Mouse (Mus musculus) myocyte (in vitro differentiated cells): Measurements from ENCODE around the gene Wfdc15a. TPM values are rescaled to one million over a fixed set of nuclear protein-coding genes. Genes with fewer than 3 reads are reported as not detected.
"Not testable (repeated sequence)": the region's sequence is repeated elsewhere in the genome, so short reads cannot be mapped to it uniquely, and the experiment has no call there.

Source experiments
- H3K27me3 ChIP-seq: one replicate; pipeline ENCODE4 v1.6.1; 2011; ENCODE audit not compliant: control insufficient read depth, insufficient read depth, insufficient read length
- H3K36me3 ChIP-seq: one replicate; pipeline ENCODE4 v1.6.1; 2011; ENCODE audit not compliant: control insufficient read depth, insufficient read depth
- H3K4me2 ChIP-seq: one replicate; pipeline ENCODE4 v1.6.1; 2011; ENCODE audit warnings: low read depth, control low read depth
- H3K4me3 ChIP-seq: one replicate; pipeline ENCODE4 v1.5.1; 2011; ENCODE audit warnings: mild to moderate bottlenecking, control low read depth, moderate library complexity
- H3K79me2 ChIP-seq: one replicate; pipeline ENCODE4 v1.6.1; 2011; ENCODE audit not compliant: control insufficient read depth, insufficient read depth
- H3ac ChIP-seq: one replicate; pipeline ENCODE4 v1.6.1; 2011; ENCODE audit not compliant: control insufficient read depth, insufficient read length
- CEBPB ChIP-seq: IDR thresholded peaks from 2 replicates; pipeline ENCODE4 v1.6.1; 2011; ENCODE audit warnings: mild to moderate bottlenecking, moderate library complexity; ENCODE audit not compliant: poor library complexity, insufficient read depth, severe bottlenecking
- E2F4 ChIP-seq: IDR thresholded peaks from one replicate; pipeline ENCODE4 v1.6.1; 2011; ENCODE audit warnings: mild to moderate bottlenecking, control low read depth, moderate library complexity; ENCODE audit not compliant: insufficient read depth
- MAX ChIP-seq: IDR thresholded peaks from one replicate; pipeline ENCODE4 v1.6.1; 2011; ENCODE audit warnings: low read depth, mild to moderate bottlenecking, control low read depth
- MYOD1 ChIP-seq, 3 experiments: IDR thresholded peaks; one replicate each; pipeline ENCODE4 v1.6.1; 2011; ENCODE audit warnings: control low read depth in 2 of 3, low read depth in 2 of 3, mild to moderate bottlenecking in 2 of 3, moderate library complexity in 1 of 3; ENCODE audit not compliant: insufficient read length in 2 of 3, control insufficient read depth in 1 of 3
- MYOG ChIP-seq, 3 experiments: IDR thresholded peaks; one replicate each; pipeline ENCODE4 v1.6.1; 2011; ENCODE audit warnings: control low read depth in 2 of 3, low read depth in 2 of 3, mild to moderate bottlenecking in 2 of 3; ENCODE audit not compliant: insufficient read length in 2 of 3, control insufficient read depth in 1 of 3, insufficient read depth in 1 of 3
- POLR2A ChIP-seq: IDR thresholded peaks from one replicate; pipeline ENCODE4 v1.6.1; 2011; ENCODE audit warnings: low read depth, mild to moderate bottlenecking, control low read depth, moderate library complexity; ENCODE audit not compliant: insufficient read length
- POLR2AphosphoS2 ChIP-seq: IDR thresholded peaks from one replicate; pipeline ENCODE4 v1.6.1; 2011; ENCODE audit warnings: low read depth, control low read depth; ENCODE audit not compliant: insufficient read length
- REST ChIP-seq: IDR thresholded peaks from one replicate; pipeline ENCODE4 v1.6.1; 2011; ENCODE audit warnings: mild to moderate bottlenecking, control low read depth, moderate library complexity; ENCODE audit not compliant: insufficient read depth, insufficient read length
- SRF ChIP-seq: IDR thresholded peaks from one replicate; pipeline ENCODE4 v1.6.1; 2011; ENCODE audit warnings: low read depth; ENCODE audit not compliant: control insufficient read depth, insufficient read length
- TCF12 ChIP-seq: IDR thresholded peaks from one replicate; pipeline ENCODE4 v1.6.1; 2011; ENCODE audit warnings: mild to moderate bottlenecking, control low read depth; ENCODE audit not compliant: poor library complexity, insufficient read depth, severe bottlenecking
- TCF3 ChIP-seq: IDR thresholded peaks from one replicate; pipeline ENCODE4 v1.6.1; 2011; ENCODE audit warnings: low read depth, control low read depth; ENCODE audit not compliant: insufficient read length
- USF1 ChIP-seq: IDR thresholded peaks from one replicate; pipeline ENCODE4 v1.6.1; 2011; ENCODE audit warnings: low read depth, mild to moderate bottlenecking, control low read depth, moderate library complexity
- polyA plus RNA-seq: library from polyadenylated mRNA; unstranded; fragments of >200 nt; fragmentation: generic; extraction: Trizol; gene quantifications from one replicate; pipeline ENCODE4 v1.2.1, GENCODE M21; 2012; ENCODE audit warnings: missing spikeins

Wfdc15a gene
- polyA plus RNA-seq, 1 experiment, result not detected

- Histone ChIP-seq H3ac (no peak within 1 kb of the TSS), H3K36me3 (no peaks in the 10 kb centered on the region), H3K79me2 (no peaks in the 10 kb centered on the region), H3K27me3 (peaks cover 28% of the 10 kb centered on the region), H3K4me3 (no peak within 1 kb of the TSS), H3K4me2 (no peak within 1 kb of the TSS)
- no peak for TF ChIP-seq MYOD1 (IDR thresholded peaks at IDR 0.05; ENCODE audit: control insufficient read depth in 1 of 3, insufficient read length in 2 of 3, low read depth in 2 of 3)
- TF ChIP-seq SRF, result no peak
- no peak for TF ChIP-seq E2F4
- TF ChIP-seq POLR2AphosphoS2, result no peak
- TF ChIP-seq MYOG (IDR thresholded peaks at IDR 0.05; ENCODE audit: control insufficient read depth in 1 of 3, insufficient read depth in 1 of 3, insufficient read length in 2 of 3, low read depth in 2 of 3), result no peak
- TF ChIP-seq REST, result no peak
- TF ChIP-seq CEBPB, result no peak
Observed at GRCm38 (mm10) chr2:164221522-164221921, 21.6 kb upstream of the Wfdc15a start, which contains the start of gene Wfdc15b. TSS of gene Wfdc15b (minus strand) at chr2:164221660.

- H3K27me3 ChIP-seq, result peaks cover 47% of the 10 kb centered on the region
- no peaks in the 10 kb centered on the region for H3K79me2 ChIP-seq
Observed at GRCm38 (mm10) chr2:164219295-164219694, 19.4 kb upstream of the Wfdc15a start.

GRCm38 (mm10) chr2:164212711-164213110 is 12.8 kb upstream of the Wfdc15a start:
- TF ChIP-seq CEBPB (no peak), MYOD1 (IDR thresholded peaks at IDR 0.05; ENCODE audit: control insufficient read depth in 1 of 3, insufficient read length in 2 of 3, low read depth in 2 of 3) (no peak), TCF3 (no peak), POLR2AphosphoS2 (no peak), USF1 (no peak), MAX (no peak), MYOG (IDR thresholded peaks at IDR 0.05; ENCODE audit: control insufficient read depth in 1 of 3, insufficient read depth in 1 of 3, insufficient read length in 2 of 3, low read depth in 2 of 3) (no peak), REST (no peak), SRF (no peak), E2F4 (no peak)
- no peak overlapping the region for H3K4me3 ChIP-seq
- H3K27me3 ChIP-seq, result peaks cover 37% of the 10 kb centered on the region
- H3K79me2 ChIP-seq, result no peaks in the 10 kb centered on the region
- no peak overlapping the region for H3ac ChIP-seq
- no peak overlapping the region for H3K4me2 ChIP-seq
- H3K36me3 ChIP-seq, result no peaks in the 10 kb centered on the region

More at GRCm38 (mm10) chr2:164219295-164219694, 19.4 kb upstream of the Wfdc15a start:
- no peak overlapping the region for H3ac ChIP-seq
- TF ChIP-seq MYOG (IDR thresholded peaks at IDR 0.05; ENCODE audit: control insufficient read depth in 1 of 3, insufficient read depth in 1 of 3, insufficient read length in 2 of 3, low read depth in 2 of 3), result no peak
- TF ChIP-seq POLR2AphosphoS2, result no peak
- no peak for TF ChIP-seq REST
- TF ChIP-seq CEBPB, result no peak
- TF ChIP-seq MYOD1 (IDR thresholded peaks at IDR 0.05; ENCODE audit: control insufficient read depth in 1 of 3, insufficient read length in 2 of 3, low read depth in 2 of 3), result no peak
- no peak for TF ChIP-seq POLR2A
- TF ChIP-seq SRF, result no peak
- TF ChIP-seq MAX, result no peak
- no peak for TF ChIP-seq TCF3
- TF ChIP-seq E2F4, result no peak
- no peak for TF ChIP-seq TCF12
- no peak for TF ChIP-seq USF1
- H3K36me3 ChIP-seq, result no peaks in the 10 kb centered on the region
- no peak overlapping the region for H3K4me3 ChIP-seq
- no peak overlapping the region for H3K4me2 ChIP-seq

- Histone ChIP-seq H3K4me3 (no peak overlapping the region), H3ac (no peak overlapping the region), H3K79me2 (no peaks in the 10 kb centered on the region), H3K36me3 (no peaks in the 10 kb centered on the region), H3K4me2 (no peak overlapping the region), H3K27me3 (peaks cover 39% of the 10 kb centered on the region)
- TF ChIP-seq POLR2AphosphoS2 (no peak), MAX (no peak), REST (no peak)
Observed at GRCm38 (mm10) chr2:164210892-164211291, 11.0 kb upstream of the Wfdc15a start.

GRCm38 (mm10) chr2:164206676-164207075 is 6.7 kb upstream of the Wfdc15a start:
- H3K4me3 ChIP-seq, result no peak overlapping the region
- H3K27me3 ChIP-seq, result peaks cover 21% of the 10 kb centered on the region
- no peak overlapping the region for H3K4me2 ChIP-seq
- H3K79me2 ChIP-seq, result no peaks in the 10 kb centered on the region
- H3K36me3 ChIP-seq, result no peaks in the 10 kb centered on the region
- no peak overlapping the region for H3ac ChIP-seq
- TF ChIP-seq MYOD1 (IDR thresholded peaks at IDR 0.05; ENCODE audit: control insufficient read depth in 1 of 3, insufficient read length in 2 of 3, low read depth in 2 of 3), result no peak
- no peak for TF ChIP-seq POLR2A
- TF ChIP-seq TCF3, result no peak
- no peak for TF ChIP-seq MAX
- no peak for TF ChIP-seq SRF
- no peak for TF ChIP-seq CEBPB
- TF ChIP-seq POLR2AphosphoS2, result no peak
- no peak for TF ChIP-seq MYOG (IDR thresholded peaks at IDR 0.05; ENCODE audit: control insufficient read depth in 1 of 3, insufficient read depth in 1 of 3, insufficient read length in 2 of 3, low read depth in 2 of 3)
- no peak for TF ChIP-seq REST
- no peak for TF ChIP-seq E2F4

GRCm38 (mm10) chr2:164206011-164206410 is 6.1 kb upstream of the Wfdc15a start:
- not testable (repeated sequence) for H3K4me2 ChIP-seq, H3ac ChIP-seq, H3K4me3 ChIP-seq, H3K79me2 ChIP-seq, H3K36me3 ChIP-seq
- peaks cover 21% of the 10 kb centered on the region for H3K27me3 ChIP-seq
